Mouse (Mus musculus) stomach, embryonic 15.5 days (tissue): ENCODE data around the gene Adcy1. TPM values are rescaled to one million over a fixed set of nuclear protein-coding genes. Genes with fewer than 3 reads are reported as not detected.

Source experiments
- ATAC-seq: fragments of 200-750 bp; cut with Nextera tagmentation; 2 replicates; pipeline ENCODE4 v1.8.0; 2017; ENCODE audit warnings: low read depth, moderate number of reproducible peaks, moderate TSS enrichment; ENCODE audit not compliant: insufficient read depth, low FRiP score
- H3K27ac ChIP-seq: fragments of 300-500 bp; sonication (generic); 2 replicates; pipeline ENCODE4 v1.5.1; 2015; ENCODE audit warnings: mild to moderate bottlenecking, inconsistent platforms
- H3K27me3 ChIP-seq: fragments of 300-500 bp; sonication (generic); replicated peaks from 2 replicates; pipeline ENCODE4 v1.6.1; 2015; ENCODE audit warnings: inconsistent platforms
- H3K36me3 ChIP-seq: fragments of 300-500 bp; sonication (generic); 2 replicates; pipeline ENCODE4 v1.6.1; 2015; ENCODE audit warnings: inconsistent platforms
- H3K4me1 ChIP-seq: fragments of 300-500 bp; sonication (generic); 2 replicates; pipeline ENCODE4 v1.6.1; 2015; ENCODE audit warnings: inconsistent platforms
- H3K4me2 ChIP-seq: fragments of 300-500 bp; sonication (generic); 2 replicates; pipeline ENCODE4 v1.6.1; 2015; ENCODE audit warnings: mild to moderate bottlenecking, inconsistent platforms
- H3K4me3 ChIP-seq: fragments of 300-500 bp; sonication (generic); replicated peaks from 2 replicates; pipeline ENCODE4 v1.5.1; 2015; ENCODE audit warnings: inconsistent platforms
- H3K9ac ChIP-seq: fragments of 300-500 bp; sonication (generic); 2 replicates; pipeline ENCODE4 v1.6.1; 2015; ENCODE audit warnings: inconsistent platforms
- H3K9me3 ChIP-seq: fragments of 300-500 bp; sonication (generic); 2 replicates; pipeline ENCODE4 v1.6.1; 2016; ENCODE audit warnings: inconsistent platforms
- WGBS: fragments of 180-500 bp; shearing (Covaris S2); methylation state at CpG from one replicate; pipeline ENCODE4 v1.1.7; 2015; 5-methylcytosine and 5-hydroxymethylcytosine counted together
- polyA plus RNA-seq: library from polyadenylated mRNA; unstranded; fragments of >200 nt; fragmentation: Nextera tagmentation; extraction: Ambion mirVana; gene quantifications from 2 replicates; pipeline ENCODE4 v1.2.1, GENCODE M21; 2015

Gene Adcy1
- polyA plus RNA-seq, 1 experiment from 2014 or later, result 1.8 TPM

GRCm38 (mm10) chr11:7056121-7056520 is 7.2 kb upstream of the Adcy1 start:
- WGBS, result 11% methylated on average over 11 of the region's 11 CpGs
- H3K4me1 ChIP-seq, result peaks cover 12% of the 10 kb centered on the region
- ATAC-seq, result no peak
- H3K27ac ChIP-seq, result no peak overlapping the region
- H3K4me3 ChIP-seq, result no peak overlapping the region
- H3K4me2 ChIP-seq, result peak overlapping the region; percentile 31
- no peak overlapping the region for H3K9ac ChIP-seq
- peaks cover 23% of the 10 kb centered on the region for H3K27me3 ChIP-seq
- H3K36me3 ChIP-seq, result no peaks in the 10 kb centered on the region
- H3K9me3 ChIP-seq, result no peaks in the 10 kb centered on the region

GRCm38 (mm10) chr11:7057781-7058180 is 5.5 kb upstream of the Adcy1 start:
- Histone ChIP-seq H3K4me1 (peaks cover 12% of the 10 kb centered on the region), H3K27ac (no peak overlapping the region), H3K36me3 (no peaks in the 10 kb centered on the region), H3K9ac (no peak overlapping the region), H3K4me2 (no peak overlapping the region), H3K27me3 (peaks cover 38% of the 10 kb centered on the region), H3K9me3 (no peaks in the 10 kb centered on the region), H3K4me3 (no peak overlapping the region)
- 82% methylated on average over 7 of the region's 7 CpGs for WGBS
- ATAC-seq, result no peak

GRCm38 (mm10) chr11:7061961-7062360 is 1.3 kb upstream of the Adcy1 start:
- Histone ChIP-seq H3K9me3 (no peaks in the 10 kb centered on the region), H3K27me3 (peaks cover 67% of the 10 kb centered on the region), H3K9ac (no peak overlapping the region), H3K36me3 (no peaks in the 10 kb centered on the region), H3K27ac (no peak overlapping the region), H3K4me2 (no peak overlapping the region), H3K4me1 (peaks cover 9% of the 10 kb centered on the region; the same call in 1 of the 2 replicates), H3K4me3 (no peak overlapping the region)
- no peak for ATAC-seq
- 38% methylated on average over 6 of the region's 6 CpGs for WGBS

GRCm38 (mm10) chr11:7062566-7062965 is 723 bp upstream of the Adcy1 start:
- peak overlapping the region; percentile 52 for H3K4me3 ChIP-seq
- no peak overlapping the region for H3K9ac ChIP-seq
- ATAC-seq, result no peak
- 12% methylated on average over 10 of the region's 10 CpGs for WGBS
- H3K27ac ChIP-seq, result no peak overlapping the region
- no peaks in the 10 kb centered on the region for H3K36me3 ChIP-seq
- H3K27me3 ChIP-seq, result peaks cover 69% of the 10 kb centered on the region
- H3K4me1 ChIP-seq, result peaks cover 9% of the 10 kb centered on the region; the same call in 1 of the 2 replicates
- no peaks in the 10 kb centered on the region for H3K9me3 ChIP-seq
- peak overlapping the region; percentile 96 for H3K4me2 ChIP-seq

- H3K36me3 ChIP-seq, result no peaks in the 10 kb centered on the region
- peak; percentile 48; the same call in 1 of the 2 replicates for ATAC-seq
- H3K27ac ChIP-seq, result no peak overlapping the region
- H3K4me2 ChIP-seq, result peak overlapping the region; percentile 96
- under 1% methylated on average over 51 of the region's 53 CpGs for WGBS
- peak overlapping the region; percentile 32; the same call in 1 of the 2 replicates for H3K9ac ChIP-seq
- no peaks in the 10 kb centered on the region for H3K9me3 ChIP-seq
- H3K27me3 ChIP-seq, result peaks cover 65% of the 10 kb centered on the region
- H3K4me3 ChIP-seq, result peak overlapping the region; percentile 58
- peaks cover 9% of the 10 kb centered on the region; the same call in 1 of the 2 replicates for H3K4me1 ChIP-seq
These were observed 485 bp downstream of the Adcy1 start for GRCm38 (mm10) chr11:7063681-7064267.

GRCm38 (mm10) chr11:7064484-7065185 is 1.3 kb downstream of the Adcy1 start:
- Histone ChIP-seq H3K4me1 (peaks cover 9% of the 10 kb centered on the region; the same call in 1 of the 2 replicates), H3K27ac (no peak overlapping the region), H3K36me3 (no peaks in the 10 kb centered on the region), H3K4me3 (peak overlapping the region; percentile 58), H3K27me3 (peaks cover 65% of the 10 kb centered on the region), H3K4me2 (peak overlapping the region; percentile 96), H3K9ac (no peak overlapping the region), H3K9me3 (no peaks in the 10 kb centered on the region)
- ATAC-seq, result no peak
- WGBS, result 4% methylated on average over 26 of the region's 26 CpGs

GRCm38 (mm10) chr11:7065388-7065787 is 2.1 kb downstream of the Adcy1 start:
- Histone ChIP-seq H3K36me3 (no peaks in the 10 kb centered on the region), H3K4me1 (peaks cover 9% of the 10 kb centered on the region; the same call in 1 of the 2 replicates), H3K9me3 (no peaks in the 10 kb centered on the region), H3K9ac (no peak overlapping the region), H3K4me3 (peak overlapping the region; percentile 58; the same call in 1 of the 2 replicates), H3K27ac (no peak overlapping the region), H3K27me3 (peaks cover 60% of the 10 kb centered on the region), H3K4me2 (peak overlapping the region; percentile 96; the same call in 1 of the 2 replicates)
- 8% methylated on average over 4 of the region's 4 CpGs for WGBS
- no peak for ATAC-seq

GRCm38 (mm10) chr11:7065876-7066275 is 2.6 kb downstream of the Adcy1 start:
- Histone ChIP-seq H3K4me3 (no peak overlapping the region), H3K27me3 (peaks cover 57% of the 10 kb centered on the region), H3K4me2 (no peak overlapping the region), H3K27ac (no peak overlapping the region), H3K9ac (no peak overlapping the region), H3K36me3 (no peaks in the 10 kb centered on the region), H3K9me3 (no peaks in the 10 kb centered on the region), H3K4me1 (peaks cover 9% of the 10 kb centered on the region; the same call in 1 of the 2 replicates)
- no peak for ATAC-seq
- 52% methylated on average over 5 of the region's 5 CpGs for WGBS

- peaks cover 44% of the 10 kb centered on the region for H3K27me3 ChIP-seq
These were observed 4.0 kb downstream of the Adcy1 start for GRCm38 (mm10) chr11:7067263-7067662.

GRCm38 (mm10) chr11:7068479-7069235 is 5.4 kb downstream of the Adcy1 start:
- H3K4me3 ChIP-seq, result no peak overlapping the region
- no peak overlapping the region for H3K27ac ChIP-seq
- no peaks in the 10 kb centered on the region for H3K9me3 ChIP-seq
- H3K27me3 ChIP-seq, result peaks cover 34% of the 10 kb centered on the region
- no peak overlapping the region for H3K4me2 ChIP-seq
- H3K4me1 ChIP-seq, result peaks cover 9% of the 10 kb centered on the region; the same call in 1 of the 2 replicates
- WGBS, result 78% methylated on average over 12 of the region's 12 CpGs
- no peak for ATAC-seq
- no peak overlapping the region for H3K9ac ChIP-seq
- H3K36me3 ChIP-seq, result no peaks in the 10 kb centered on the region

More at GRCm38 (mm10) chr11:7067263-7067662, 4.0 kb downstream of the Adcy1 start:
- H3K27ac ChIP-seq, result no peak overlapping the region
- no peak overlapping the region for H3K4me2 ChIP-seq
- no peaks in the 10 kb centered on the region for H3K36me3 ChIP-seq
- no peaks in the 10 kb centered on the region for H3K9me3 ChIP-seq
- 73% methylated on average over 4 of the region's 4 CpGs for WGBS
- no peak for ATAC-seq
- H3K4me1 ChIP-seq, result peaks cover 9% of the 10 kb centered on the region; the same call in 1 of the 2 replicates
- no peak overlapping the region for H3K9ac ChIP-seq
- H3K4me3 ChIP-seq, result no peak overlapping the region

GRCm38 (mm10) chr11:7069762-7070161 is 6.5 kb downstream of the Adcy1 start:
- H3K4me1 ChIP-seq, result peaks cover 6% of the 10 kb centered on the region; the same call in 1 of the 2 replicates
- no peaks in the 10 kb centered on the region for H3K36me3 ChIP-seq
- H3K4me2 ChIP-seq, result no peak overlapping the region
- WGBS, result 87% methylated on average over 4 of the region's 4 CpGs
- no peak overlapping the region for H3K9ac ChIP-seq
- no peak overlapping the region for H3K27ac ChIP-seq
- H3K4me3 ChIP-seq, result no peak overlapping the region
- H3K9me3 ChIP-seq, result no peaks in the 10 kb centered on the region
- H3K27me3 ChIP-seq, result peaks cover 23% of the 10 kb centered on the region
- ATAC-seq, result no peak
